Mouse (Mus musculus) intestine, postnatal 0 days (tissue): Measurements from ENCODE around the gene Wnt9a. TPM values are rescaled to one million over a fixed set of nuclear protein-coding genes. Genes with fewer than 3 reads are reported as not detected.

Experiments used
- ATAC-seq: fragments of 200-750 bp; cut with Nextera tagmentation; 2 replicates; pipeline ENCODE4 v1.8.0; 2017; ENCODE audit warnings: mild to moderate bottlenecking, moderate TSS enrichment, moderate library complexity
- H3K27ac ChIP-seq: fragments of 300-500 bp; sonication (generic); 2 replicates; pipeline ENCODE4 v1.5.1; 2014; ENCODE audit warnings: mild to moderate bottlenecking, low read depth, low read length, moderate library complexity
- H3K27me3 ChIP-seq: fragments of 300-500 bp; sonication (generic); replicated peaks from 2 replicates; pipeline ENCODE4 v1.6.1; 2014; ENCODE audit warnings: low read length, mixed read lengths; ENCODE audit not compliant: control insufficient read depth, insufficient read depth
- H3K36me3 ChIP-seq: fragments of 300-500 bp; sonication (generic); 2 replicates; pipeline ENCODE4 v1.6.1; 2014; ENCODE audit warnings: mild to moderate bottlenecking, moderate library complexity; ENCODE audit not compliant: control insufficient read depth, insufficient read depth
- H3K4me1 ChIP-seq: fragments of 300-500 bp; sonication (generic); replicated peaks from 2 replicates; pipeline ENCODE4 v1.6.1; 2014; ENCODE audit warnings: antibody characterized with exemption, low read length, mixed read lengths; ENCODE audit not compliant: control insufficient read depth, insufficient read depth
- H3K4me2 ChIP-seq: fragments of 300-500 bp; sonication (generic); replicated peaks from 2 replicates; pipeline ENCODE4 v1.6.1; 2014; ENCODE audit warnings: low read depth, mild to moderate bottlenecking, moderate library complexity
- H3K4me3 ChIP-seq: fragments of 300-500 bp; sonication (generic); 2 replicates; pipeline ENCODE4 v1.5.1; 2014; ENCODE audit warnings: low read depth, low read length
- H3K9ac ChIP-seq: fragments of 300-500 bp; sonication (generic); 2 replicates; pipeline ENCODE4 v1.6.1; 2014; ENCODE audit warnings: mild to moderate bottlenecking, low read depth, low read length
- H3K9me3 ChIP-seq: fragments of 300-500 bp; sonication (generic); 2 replicates; pipeline ENCODE4 v1.6.1; 2016; ENCODE audit warnings: mixed run types; ENCODE audit not compliant: control insufficient read depth
- CTCF ChIP-seq: sonication (generic); IDR thresholded peaks from 2 replicates; pipeline ENCODE4 v1.5.1; 2016; ENCODE audit warnings: low read depth, mild to moderate bottlenecking, control low read depth, antibody characterized with exemption, moderate library complexity
- WGBS: fragments of 180-500 bp; shearing (Covaris S2); extraction: QIAGEN DNeasy Blood & Tissue Kit; methylation state at CpG from one replicate; pipeline ENCODE4 v1.1.7; 2014; 5-methylcytosine and 5-hydroxymethylcytosine counted together
- polyA plus RNA-seq: library from polyadenylated mRNA; unstranded; fragments of >200 nt; fragmentation: Nextera tagmentation; extraction: Ambion mirVana; gene quantifications from 2 replicates; pipeline ENCODE4 v1.2.1, GENCODE M21; 2015

Wnt9a gene
- polyA plus RNA-seq, 1 experiment from 2014 or later = 2.2 TPM

DNA sequence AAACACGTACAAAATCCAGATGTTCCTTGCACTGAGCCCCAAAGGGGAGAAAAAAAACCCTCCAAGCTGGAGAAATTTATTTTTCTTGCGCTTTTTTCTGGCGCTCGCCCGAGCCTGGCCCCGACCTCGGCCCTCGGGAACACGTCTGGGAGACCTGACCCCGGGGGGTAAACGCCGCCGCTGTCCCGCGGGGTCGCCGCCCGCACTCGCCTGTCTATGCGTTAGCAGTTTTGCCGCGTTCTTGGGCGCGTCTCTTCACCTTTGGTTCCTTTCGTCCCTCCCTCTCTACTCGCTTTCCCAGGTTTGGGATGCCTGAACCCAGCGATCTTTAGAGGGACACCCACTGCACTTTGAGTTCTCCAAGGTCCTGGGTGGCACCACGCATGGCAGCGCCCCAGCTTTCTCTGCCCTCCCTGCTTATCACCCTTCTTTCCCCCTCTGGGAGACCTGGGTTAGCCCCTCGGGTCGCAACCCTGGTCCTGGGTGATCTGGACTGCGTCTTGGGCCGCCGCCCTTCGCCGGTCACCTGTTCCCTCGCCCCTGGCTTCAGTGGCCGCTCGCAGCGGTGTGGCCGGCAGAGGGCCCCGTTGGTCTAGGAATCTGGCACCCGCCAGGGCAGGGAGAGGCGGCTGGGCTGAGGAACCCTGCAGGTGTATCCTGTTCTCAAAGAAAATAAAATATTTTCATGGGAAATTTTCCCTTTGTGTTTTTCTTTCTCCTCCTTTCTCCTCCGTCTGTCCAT is 865 bp downstream of the Wnt9a start:
- Histone ChIP-seq H3K4me2 (peak overlapping the region; percentile 94), H3K4me1 (no peaks in the 10 kb centered on the region; the same call in 1 of the 2 replicates), H3K36me3 (no peaks in the 10 kb centered on the region), H3K27me3 (peaks cover 61% of the 10 kb centered on the region), H3K9me3 (no peaks in the 10 kb centered on the region), H3K4me3 (peak overlapping the region; percentile 66), H3K27ac (no peak overlapping the region), H3K9ac (peak overlapping the region; percentile 51)
- under 1% methylated on average over 45 of the region's 45 CpGs for WGBS
- ATAC-seq = peak; percentile 40; the same call in 1 of the 2 replicates
- TF ChIP-seq CTCF = peak; percentile 88

DNA sequence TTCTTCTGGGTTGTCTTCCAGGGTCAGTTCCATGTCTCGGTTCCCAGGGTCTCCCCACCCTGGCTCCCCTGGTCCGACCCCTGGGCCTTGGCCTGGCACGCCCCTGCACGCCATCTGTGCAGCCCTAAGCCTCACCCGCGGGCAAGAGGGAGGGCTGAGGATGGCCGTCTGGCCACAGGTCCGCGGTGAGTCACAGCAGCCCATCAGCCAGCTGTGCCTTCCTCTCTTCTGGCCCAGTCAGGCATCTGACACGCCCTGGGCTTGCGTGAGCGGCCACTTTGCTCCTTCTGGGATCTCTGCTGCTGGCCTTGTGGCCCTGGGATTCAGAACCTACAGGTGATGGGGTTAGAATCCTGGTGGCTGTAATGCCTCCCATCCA is 1.4 kb downstream of the Wnt9a start:
- Histone ChIP-seq H3K27ac (no peak overlapping the region), H3K9ac (no peak overlapping the region), H3K36me3 (no peaks in the 10 kb centered on the region), H3K4me3 (peak overlapping the region; percentile 18; the same call in 1 of the 2 replicates), H3K9me3 (no peaks in the 10 kb centered on the region), H3K27me3 (peaks cover 60% of the 10 kb centered on the region), H3K4me2 (peak overlapping the region; percentile 94), H3K4me1 (no peaks in the 10 kb centered on the region; the same call in 1 of the 2 replicates)
- WGBS = 30% methylated on average over 12 of the region's 12 CpGs
- no peak for TF ChIP-seq CTCF
- ATAC-seq = no peak

DNA sequence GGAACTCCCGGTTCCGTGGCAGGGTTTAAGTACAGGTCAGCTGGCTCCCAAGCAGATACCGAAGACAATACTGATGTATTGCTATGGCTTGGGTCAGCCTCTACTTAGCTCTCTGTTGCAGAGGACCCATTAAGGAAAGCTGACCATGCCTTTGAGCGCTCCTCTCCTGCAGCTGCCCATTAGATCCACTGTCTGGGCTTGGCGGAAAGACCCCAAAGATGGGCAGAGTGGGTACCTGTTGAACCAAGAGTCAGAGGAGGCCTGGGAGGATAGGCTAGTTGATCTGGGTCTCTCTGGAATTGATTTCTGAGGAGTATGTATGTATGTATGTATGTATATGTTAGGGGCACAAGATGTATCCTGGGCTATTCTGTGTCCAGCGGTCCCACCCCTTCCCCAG is 1.9 kb downstream of the Wnt9a start:
- Histone ChIP-seq H3K9ac (0 out of 2 replicates have a peak overlapping the region, but pooled peaks have one; percentile 7), H3K4me3 (no peak overlapping the region), H3K27me3 (peaks cover 55% of the 10 kb centered on the region), H3K27ac (no peak overlapping the region), H3K4me1 (no peaks in the 10 kb centered on the region; the same call in 1 of the 2 replicates), H3K4me2 (peak overlapping the region; percentile 94; the same call in 1 of the 2 replicates), H3K9me3 (no peaks in the 10 kb centered on the region), H3K36me3 (no peaks in the 10 kb centered on the region)
- WGBS = 58% methylated on average over 6 of the region's 6 CpGs
- no peak for TF ChIP-seq CTCF
- ATAC-seq = no peak

DNA sequence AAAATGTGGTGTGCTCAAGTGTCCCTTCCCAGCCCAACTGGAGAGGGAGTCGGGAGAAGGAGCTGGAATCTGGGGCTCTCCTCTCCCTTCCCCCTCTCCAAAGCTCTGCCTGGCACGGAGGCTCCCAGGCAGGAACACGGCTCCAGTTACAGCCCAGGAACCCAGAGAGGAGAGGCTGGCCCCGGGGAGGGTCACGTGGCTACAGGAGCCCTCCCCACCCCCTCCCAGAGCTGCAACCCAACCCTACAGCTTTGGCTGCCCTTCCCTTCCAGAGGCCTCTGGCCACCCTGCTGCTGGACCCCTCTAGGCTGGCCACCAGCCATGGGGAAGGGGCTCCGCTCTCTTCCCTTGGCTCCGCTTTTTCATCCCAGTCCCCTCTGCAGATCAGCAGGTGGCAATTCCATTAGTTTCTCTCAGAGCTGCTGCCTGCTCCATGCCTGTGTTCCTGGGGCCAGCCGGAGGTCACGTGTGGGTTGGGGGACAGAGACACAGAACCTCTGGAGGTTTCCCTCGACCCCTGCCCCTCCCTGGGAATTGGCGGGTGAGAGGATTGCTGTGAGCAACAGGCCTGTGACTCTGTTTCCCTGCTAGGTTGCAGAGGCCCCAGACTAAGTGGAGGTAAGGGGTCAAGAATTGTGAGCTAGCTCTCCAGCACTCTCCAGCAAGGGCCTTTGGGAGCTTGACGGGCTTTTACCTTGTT is 2.5 kb downstream of the Wnt9a start:
- peak overlapping the region; percentile 21; the same call in 1 of the 2 replicates for H3K27ac ChIP-seq
- H3K9ac ChIP-seq = no peak overlapping the region
- no peaks in the 10 kb centered on the region for H3K9me3 ChIP-seq
- ATAC-seq = no peak
- 35% methylated on average over 12 of the region's 12 CpGs for WGBS
- H3K36me3 ChIP-seq = no peaks in the 10 kb centered on the region
- no peak overlapping the region for H3K4me3 ChIP-seq
- peak overlapping the region; percentile 94; the same call in 1 of the 2 replicates for H3K4me2 ChIP-seq
- H3K4me1 ChIP-seq = no peaks in the 10 kb centered on the region; the same call in 1 of the 2 replicates
- TF ChIP-seq CTCF = no peak
- peaks cover 49% of the 10 kb centered on the region for H3K27me3 ChIP-seq

DNA sequence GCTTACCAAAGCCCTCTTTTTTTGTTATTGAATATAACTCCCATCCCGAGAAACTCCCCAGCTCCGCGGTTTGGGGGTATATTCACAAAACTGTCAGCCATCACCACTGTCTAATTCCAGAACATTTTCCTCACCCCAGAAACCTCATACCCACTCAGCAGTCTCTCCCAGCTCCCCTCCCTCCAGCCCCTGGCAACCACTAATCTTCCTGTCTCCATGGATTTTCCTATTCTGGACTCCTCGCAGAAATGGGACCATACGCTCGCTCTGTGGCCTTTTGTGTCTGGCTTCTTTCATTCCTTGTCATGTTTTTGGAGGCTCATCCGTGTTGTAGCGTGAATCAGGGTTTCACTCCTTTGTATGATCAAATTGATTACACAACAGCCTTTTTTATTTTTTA is 3.2 kb downstream of the Wnt9a start:
- no peaks in the 10 kb centered on the region; the same call in 1 of the 2 replicates for H3K4me1 ChIP-seq
- no peaks in the 10 kb centered on the region for H3K36me3 ChIP-seq
- H3K27me3 ChIP-seq = peaks cover 44% of the 10 kb centered on the region
- TF ChIP-seq CTCF = no peak
- WGBS = 59% methylated on average over 8 of the region's 8 CpGs
- H3K4me3 ChIP-seq = no peak overlapping the region
- no peak overlapping the region for H3K4me2 ChIP-seq
- ATAC-seq = no peak
- H3K27ac ChIP-seq = no peak overlapping the region
- no peak overlapping the region for H3K9ac ChIP-seq
- H3K9me3 ChIP-seq = no peaks in the 10 kb centered on the region

DNA sequence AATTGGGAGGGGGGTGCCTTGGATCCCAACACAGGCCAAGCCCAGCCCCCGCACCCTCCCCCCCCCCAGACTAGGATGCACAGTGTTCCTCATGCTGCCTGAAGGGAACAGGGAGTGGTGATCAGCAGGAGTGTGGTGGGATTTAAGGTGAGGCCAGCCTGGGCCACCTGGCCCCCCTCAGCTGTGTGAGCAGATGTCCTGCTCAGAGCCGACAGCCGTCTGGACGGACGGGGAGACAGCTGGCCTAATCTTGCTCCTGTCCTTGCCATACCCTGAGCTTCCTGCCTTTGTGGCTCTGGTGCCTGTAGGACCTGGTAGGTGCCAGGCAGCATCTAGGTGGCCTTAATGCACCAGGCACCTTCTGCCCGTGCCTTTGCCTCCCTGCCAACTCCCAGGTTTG is 5.3 kb downstream of the Wnt9a start:
- peaks cover 23% of the 10 kb centered on the region for H3K27me3 ChIP-seq
- H3K4me1 ChIP-seq = no peaks in the 10 kb centered on the region; the same call in 1 of the 2 replicates
- WGBS = 67% methylated on average over 6 of the region's 6 CpGs
- H3K4me3 ChIP-seq = no peak overlapping the region
- no peaks in the 10 kb centered on the region for H3K9me3 ChIP-seq
- H3K9ac ChIP-seq = no peak overlapping the region
- TF ChIP-seq CTCF = no peak
- no peaks in the 10 kb centered on the region for H3K36me3 ChIP-seq
- no peak overlapping the region for H3K27ac ChIP-seq
- no peak overlapping the region for H3K4me2 ChIP-seq
- ATAC-seq = no peak
